Mouse (Mus musculus): Measurements from ENCODE around the gene Susd6.

Gene Susd6

DNA sequence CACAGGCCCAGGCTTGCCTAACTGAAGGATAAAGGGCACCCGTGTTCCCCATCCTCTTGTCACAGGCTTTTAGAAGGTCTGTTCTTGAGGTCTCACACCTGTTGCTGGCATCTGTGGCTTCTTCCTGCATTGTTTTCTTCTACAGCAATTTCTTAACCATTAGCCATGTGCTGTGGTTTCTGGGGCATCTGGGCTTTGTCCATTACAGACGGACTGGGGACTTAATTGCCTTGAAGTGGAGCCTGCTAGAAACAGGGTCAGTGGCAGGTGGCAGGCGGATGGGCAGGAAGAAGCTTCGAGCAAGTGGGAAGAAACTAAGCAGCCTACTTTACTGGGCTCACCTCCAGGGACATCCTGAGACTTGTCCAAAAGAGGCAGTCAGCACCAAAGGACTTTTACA, 89.0 kb downstream of the Susd6 start:
- DNase-seq, result no peak

GRCm38 (mm10) chr12:80881121-80881520, 90.8 kb downstream of the Susd6 start:
- no peak for DNase-seq

- no peak for DNase-seq
Observed at GRCm38 (mm10) chr12:80883278-80883677, 93.0 kb downstream of the Susd6 start.

- DNase-seq, result no peak
Observed at GRCm38 (mm10) chr12:80883881-80884280, 93.6 kb downstream of the Susd6 start.

GRCm38 (mm10) chr12:80885301-80886288, 95.3 kb downstream of the Susd6 start:
- peak in 1 of 2 experiments; percentile 27 for DNase-seq

- DNase-seq, result no peak
Observed at GRCm38 (mm10) chr12:80887036-80887435, 96.7 kb downstream of the Susd6 start.

- DNase-seq, result no peak
Observed at GRCm38 (mm10) chr12:80889331-80889730, 99.0 kb downstream of the Susd6 start.

- DNase-seq, result no peak
Observed at GRCm38 (mm10) chr12:80891074-80891473, 100.8 kb downstream of the Susd6 start.

DNA sequence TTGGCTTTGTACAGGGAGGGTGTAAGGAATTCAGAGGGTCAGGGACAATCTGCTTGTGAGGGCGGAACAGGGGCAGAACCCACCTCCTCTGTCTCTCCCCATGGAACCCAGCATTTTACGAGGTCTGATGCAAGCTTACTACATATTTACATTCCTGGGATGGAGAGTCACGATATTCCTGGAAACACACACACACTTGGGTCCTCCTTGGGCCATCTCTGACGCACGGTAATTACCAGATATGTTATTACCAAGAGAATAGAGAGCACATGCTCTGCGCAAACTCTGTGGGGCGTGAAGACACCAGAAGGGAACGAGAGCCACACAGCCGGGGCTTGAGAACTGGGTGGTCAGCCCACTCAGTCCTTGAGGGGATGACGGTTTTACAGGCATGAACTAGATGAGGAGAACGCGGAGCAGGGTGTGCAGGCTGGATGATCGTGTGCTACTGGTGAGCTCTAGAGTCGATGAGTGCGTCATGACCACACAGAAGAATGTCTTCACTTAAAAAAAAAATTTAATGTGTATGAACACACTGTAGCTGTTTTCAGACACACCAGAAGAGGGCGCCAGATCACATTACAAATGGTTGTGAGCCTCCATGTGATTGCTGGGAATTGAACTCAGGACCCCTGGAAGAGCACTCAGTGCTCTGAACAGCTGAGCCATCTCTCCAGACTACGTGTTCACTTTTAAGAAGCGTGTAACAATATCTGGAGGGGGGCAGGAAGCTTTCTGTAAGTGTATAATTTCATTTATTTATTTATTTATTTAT, 103.6 kb downstream of the Susd6 start:
- no peak for DNase-seq

GRCm38 (mm10) chr12:80894973-80895570, 104.8 kb downstream of the Susd6 start:
- DNase-seq, result peak in 1 of 2 experiments; percentile 27

GRCm38 (mm10) chr12:80909631-80910030, 119.3 kb downstream of the Susd6 start:
- no peak for DNase-seq

DNA sequence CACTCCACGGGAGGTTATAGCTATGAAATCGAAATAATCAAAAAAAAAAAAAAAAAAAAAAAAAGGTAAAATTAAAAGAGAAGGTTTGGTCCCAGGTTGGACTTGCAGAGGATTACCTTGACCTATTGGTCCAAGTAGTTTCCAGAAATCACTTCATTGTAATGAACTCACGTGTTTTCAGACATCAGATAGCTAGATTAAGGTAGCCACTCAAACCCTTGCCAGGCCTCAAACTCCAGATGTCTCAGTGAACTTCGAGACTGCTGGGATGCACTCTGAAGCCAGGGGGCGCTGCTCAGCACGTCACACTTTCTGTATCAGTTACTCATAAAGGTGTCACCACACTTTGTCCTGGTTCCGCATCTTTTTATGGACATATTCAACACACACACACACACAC, 127.5 kb downstream of the Susd6 start:
- DNase-seq, result peak; percentile 15 to 28

GRCm38 (mm10) chr12:80921301-80921700, 131.0 kb downstream of the Susd6 start:
- no peak for DNase-seq

DNA sequence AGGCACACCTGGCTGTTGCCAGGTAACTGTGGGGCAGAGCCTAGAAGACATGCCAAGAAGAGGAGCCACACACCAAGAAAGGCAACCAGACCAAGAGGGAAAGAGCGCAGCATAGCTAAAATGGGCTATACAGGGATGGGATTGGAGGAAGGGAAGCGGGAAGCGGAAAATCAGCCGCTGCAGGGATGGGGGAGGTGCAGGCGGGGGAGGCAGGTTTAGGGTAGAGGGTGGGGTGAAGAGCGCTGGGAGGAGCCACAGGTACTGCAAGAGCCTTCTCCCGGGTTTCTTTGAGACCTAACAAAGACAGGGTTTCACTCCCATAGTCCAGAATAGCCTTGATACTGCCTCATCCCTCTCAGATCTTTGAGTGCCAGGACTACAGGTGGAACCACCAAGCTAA, 132.6 kb downstream of the Susd6 start:
- DNase-seq, result no peak

GRCm38 (mm10) chr12:80923602-80924001, 133.3 kb downstream of the Susd6 start:
- DNase-seq, result no peak

- DNase-seq, result no peak
Observed at GRCm38 (mm10) chr12:80924205-80924604, 133.9 kb downstream of the Susd6 start.

GRCm38 (mm10) chr12:80925919-80926318, 135.6 kb downstream of the Susd6 start:
- no peak for DNase-seq

- no peak for DNase-seq
Observed at GRCm38 (mm10) chr12:80926550-80926949, 136.2 kb downstream of the Susd6 start.

DNA sequence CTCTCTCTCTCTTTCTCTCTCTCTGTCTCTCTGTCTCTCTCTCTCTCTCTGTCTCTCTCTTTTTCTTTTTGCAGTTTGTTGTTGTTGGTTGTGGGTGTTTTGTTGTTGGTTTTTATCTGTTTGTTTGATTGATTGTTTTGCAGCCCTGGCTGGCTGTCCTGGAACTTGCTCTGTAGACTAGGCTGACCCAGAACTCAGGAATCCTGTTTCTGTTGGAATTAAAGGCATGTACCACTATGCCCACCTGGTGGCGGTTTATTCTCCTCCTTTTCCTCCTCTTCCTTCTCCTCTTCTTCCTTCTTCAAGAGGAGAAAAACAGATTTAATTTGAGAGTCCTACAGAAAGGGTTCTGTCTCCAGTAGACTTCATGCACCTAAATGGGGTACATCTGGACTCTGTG, 137.2 kb downstream of the Susd6 start:
- no peak for DNase-seq

DNA sequence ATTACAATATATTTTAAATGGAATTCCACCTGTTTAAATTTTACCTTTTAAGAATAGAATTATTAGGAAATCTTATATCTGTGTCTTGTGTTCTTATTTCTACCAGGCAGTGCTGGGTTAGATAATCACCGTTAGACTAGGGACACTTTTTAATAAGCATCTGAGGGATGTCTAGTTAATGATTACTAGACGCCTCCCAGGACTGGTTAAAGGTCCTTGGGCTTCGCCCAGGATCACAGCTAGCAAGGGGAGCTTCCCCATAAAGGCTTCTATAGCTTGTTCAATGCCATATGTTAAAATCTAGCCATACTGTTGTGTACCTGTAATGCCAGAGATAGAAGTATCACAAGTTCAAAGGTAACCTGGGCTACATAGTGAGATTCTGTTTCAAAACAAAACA, 138.6 kb downstream of the Susd6 start:
- no peak for DNase-seq

- DNase-seq, result no peak
Observed at GRCm38 (mm10) chr12:80930141-80930540, 139.8 kb downstream of the Susd6 start.

Data from thymus, adult 18-20 months (tissue).